Mouse (Mus musculus): ENCODE measurements around the gene Inpp4a.

The Inpp4a gene

GRCm38 (mm10) chr1:37415394-37415793, 115.7 kb downstream of the Inpp4a start:
- DNase-seq (ENCODE audit: low spot score in 2 of 2): no peak

- DNase-seq (ENCODE audit: low spot score in 2 of 2): peak; percentile 54 to 76
Measured at GRCm38 (mm10) chr1:37419420-37419819, 119.8 kb downstream of the Inpp4a start.

- DNase-seq (ENCODE audit: low spot score in 2 of 2): no peak
Measured at GRCm38 (mm10) chr1:37427144-37427875, 127.6 kb downstream of the Inpp4a start.

GRCm38 (mm10) chr1:37428911-37429310, 129.2 kb downstream of the Inpp4a start:
- no peak for DNase-seq (ENCODE audit: low spot score in 2 of 2)

- DNase-seq (ENCODE audit: low spot score in 2 of 2): peak; percentile 79 to 88
Measured at GRCm38 (mm10) chr1:37429366-37430296, 130.0 kb downstream of the Inpp4a start, which contains the start of the genes Coa5 and Unc50. Gene Coa5, minus strand, starts transcription at chr1:37430103. Gene Unc50, plus strand, starts transcription at chr1:37430139.

GRCm38 (mm10) chr1:37430297-37430840, 130.7 kb downstream of the Inpp4a start:
- peak in 1 of 2 experiments; percentile 14 for DNase-seq (ENCODE audit: low spot score in 2 of 2)

- no peak for DNase-seq (ENCODE audit: low spot score in 2 of 2)
Measured at GRCm38 (mm10) chr1:37436419-37436818, 136.8 kb downstream of the Inpp4a start.

GRCm38 (mm10) chr1:37442848-37443835, 143.5 kb downstream of the Inpp4a start:
- DNase-seq (ENCODE audit: low spot score in 2 of 2): no peak

- peak; percentile 30 to 69 for DNase-seq (ENCODE audit: low spot score in 2 of 2)
Measured at GRCm38 (mm10) chr1:37448361-37449095, 148.9 kb downstream of the Inpp4a start.

GRCm38 (mm10) chr1:37451270-37451669, 151.6 kb downstream of the Inpp4a start:
- no peak for DNase-seq (ENCODE audit: low spot score in 2 of 2)

- no peak for DNase-seq (ENCODE audit: low spot score in 2 of 2)
Measured at GRCm38 (mm10) chr1:37457546-37457945, 157.9 kb downstream of the Inpp4a start.
